Mouse (Mus musculus) intestine, embryonic 16.5 days (tissue): Measurements from ENCODE around the gene Otud5. TPM values are rescaled to one million over a fixed set of nuclear protein-coding genes. Genes with fewer than 3 reads are reported as not detected.
"Not testable (repeated sequence)": the region's sequence is repeated elsewhere in the genome, so short reads cannot be mapped to it uniquely, and the experiment has no call there.

Experiments used
- ATAC-seq: fragments of 200-750 bp; cut with Nextera tagmentation; 2 replicates; pipeline ENCODE4 v1.8.0; 2017; ENCODE audit warnings: moderate TSS enrichment, moderate library complexity
- H3K27ac ChIP-seq: fragments of 300-500 bp; sonication (generic); 2 replicates; pipeline ENCODE4 v1.5.1; 2014; ENCODE audit warnings: mild to moderate bottlenecking, low read length
- H3K27me3 ChIP-seq: fragments of 300-500 bp; sonication (generic); replicated peaks from 2 replicates; pipeline ENCODE4 v1.6.1; 2014; ENCODE audit warnings: low read length, control low read depth, mixed read lengths; ENCODE audit not compliant: control insufficient read depth, insufficient read depth
- H3K36me3 ChIP-seq: fragments of 300-500 bp; sonication (generic); 2 replicates; pipeline ENCODE4 v1.6.1; 2014; ENCODE audit warnings: low read length, control low read depth; ENCODE audit not compliant: control insufficient read depth, insufficient read depth
- H3K4me1 ChIP-seq: fragments of 300-500 bp; sonication (generic); 2 replicates; pipeline ENCODE4 v1.6.1; 2014; ENCODE audit warnings: low read length, control low read depth, mixed read lengths; ENCODE audit not compliant: control insufficient read depth, insufficient read depth
- H3K4me2 ChIP-seq: fragments of 300-500 bp; sonication (generic); 2 replicates; pipeline ENCODE4 v1.6.1; 2014; ENCODE audit warnings: low read depth, low read length, control low read depth
- H3K4me3 ChIP-seq: fragments of 300-500 bp; sonication (generic); 2 replicates; pipeline ENCODE4 v1.5.1; 2014; ENCODE audit warnings: mild to moderate bottlenecking, low read length
- H3K9ac ChIP-seq: fragments of 300-500 bp; sonication (generic); 2 replicates; pipeline ENCODE4 v1.6.1; 2014; ENCODE audit warnings: low read depth, low read length
- H3K9me3 ChIP-seq: fragments of 300-500 bp; sonication (generic); 2 replicates; pipeline ENCODE4 v1.6.1; 2016; ENCODE audit warnings: low read length, control low read depth; ENCODE audit not compliant: control insufficient read depth
- WGBS: fragments of 180-500 bp; shearing (Covaris S2); extraction: QIAGEN DNeasy Blood & Tissue Kit; methylation state at CpG from one replicate; pipeline ENCODE4 v1.1.7; 2014; 5-methylcytosine and 5-hydroxymethylcytosine counted together
- polyA plus RNA-seq: library from polyadenylated mRNA; unstranded; fragments of >200 nt; fragmentation: Nextera tagmentation; extraction: Ambion mirVana; gene quantifications from 2 replicates; pipeline ENCODE4 v1.2.1, GENCODE M21; 2015

Otud5 gene
- polyA plus RNA-seq, result 25.9 and 27.7 TPM in 2 replicates

GRCm38 (mm10) chrX:7841163-7842162, at the start of gene Otud5:
Gene Otud5 (plus strand): TSS chrX:7841364.
- Histone ChIP-seq H3K9me3 (no peaks in the 10 kb centered on the region), H3K4me3 (peak within 1 kb of the TSS; percentile 69), H3K27me3 (no peaks in the 10 kb centered on the region), H3K4me2 (peak within 1 kb of the TSS; percentile 62), H3K9ac (peak within 1 kb of the TSS; percentile 81), H3K4me1 (no peaks in the 10 kb centered on the region), H3K27ac (peak within 1 kb of the TSS; percentile 92), H3K36me3 (no peaks in the 10 kb centered on the region)
- peak; percentile 97 for ATAC-seq
- WGBS, result 14% methylated on average over 73 of the region's 74 CpGs

GRCm38 (mm10) chrX:7793361-7793760, 47.8 kb upstream of the Otud5 start:
- peaks cover 4% of the 10 kb centered on the region; the same call in 1 of the 2 replicates for H3K4me1 ChIP-seq
- no peak overlapping the region for H3K4me3 ChIP-seq
- no peak overlapping the region for H3K4me2 ChIP-seq
- no peaks in the 10 kb centered on the region for H3K9me3 ChIP-seq
- ATAC-seq, result no peak
- 44% methylated on average over 3 of the region's 3 CpGs for WGBS
- no peaks in the 10 kb centered on the region for H3K27me3 ChIP-seq
- H3K36me3 ChIP-seq, result 0 out of 2 replicates have a peak, but pooled peaks cover 3% of the 10 kb centered on the region
- no peak overlapping the region for H3K27ac ChIP-seq
- no peak overlapping the region for H3K9ac ChIP-seq

- no peak overlapping the region for H3K4me2 ChIP-seq
- ATAC-seq, result no peak
- H3K27ac ChIP-seq, result no peak overlapping the region
- no peak overlapping the region for H3K4me3 ChIP-seq
- no peaks in the 10 kb centered on the region for H3K27me3 ChIP-seq
- 0 out of 2 replicates have a peak, but pooled peaks cover 3% of the 10 kb centered on the region for H3K36me3 ChIP-seq
- H3K9ac ChIP-seq, result no peak overlapping the region
- 25% methylated on average over 7 of the region's 7 CpGs for WGBS
- H3K9me3 ChIP-seq, result no peaks in the 10 kb centered on the region
- H3K4me1 ChIP-seq, result peaks cover 4% of the 10 kb centered on the region; the same call in 1 of the 2 replicates
Observed at GRCm38 (mm10) chrX:7795016-7795415, 46.1 kb upstream of the Otud5 start.

GRCm38 (mm10) chrX:7797327-7797726, 43.8 kb upstream of the Otud5 start:
- Histone ChIP-seq H3K9me3 (no peaks in the 10 kb centered on the region), H3K4me1 (no peaks in the 10 kb centered on the region), H3K9ac (no peak overlapping the region), H3K4me3 (no peak overlapping the region), H3K4me2 (no peak overlapping the region), H3K27me3 (no peaks in the 10 kb centered on the region), H3K27ac (no peak overlapping the region), H3K36me3 (0 out of 2 replicates have a peak, but pooled peaks cover 3% of the 10 kb centered on the region)
- 66% methylated on average over 3 of the region's 3 CpGs for WGBS
- peak; percentile 70 for ATAC-seq

- not testable (repeated sequence) for H3K9ac ChIP-seq, H3K4me3 ChIP-seq, H3K9me3 ChIP-seq, H3K4me1 ChIP-seq, ATAC-seq, H3K27ac ChIP-seq, H3K36me3 ChIP-seq, H3K27me3 ChIP-seq, H3K4me2 ChIP-seq
- WGBS, result 91% methylated on average over 2 of the region's 2 CpGs
Observed at GRCm38 (mm10) chrX:7802157-7802556, 39.0 kb upstream of the Otud5 start.

DNA sequence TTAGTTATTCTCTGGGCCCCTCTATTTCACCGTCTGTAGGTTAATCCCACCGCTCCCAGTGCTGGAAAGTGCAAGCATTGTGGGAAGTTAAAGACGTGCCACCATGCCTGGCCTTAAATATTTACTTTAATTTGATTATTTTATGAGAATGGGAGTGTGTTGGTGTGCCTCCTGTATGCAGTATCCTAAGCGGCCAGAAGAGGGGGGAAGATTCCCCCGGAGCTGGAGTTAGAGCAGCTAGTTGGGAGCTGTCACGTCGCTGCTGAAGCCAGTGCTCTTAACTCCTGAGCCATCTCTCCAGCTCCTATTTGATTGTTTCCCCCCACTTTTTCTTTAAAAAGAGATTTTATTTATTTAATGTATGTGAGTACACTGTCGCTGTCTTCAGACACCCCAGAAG, 26.1 kb upstream of the Otud5 start:
- H3K36me3 ChIP-seq, H3K4me2 ChIP-seq, H3K9me3 ChIP-seq, H3K27ac ChIP-seq, H3K4me3 ChIP-seq, H3K27me3 ChIP-seq, ATAC-seq, H3K9ac ChIP-seq, H3K4me1 ChIP-seq: not testable (repeated sequence)
- WGBS, result 56% methylated on average over 8 of the region's 8 CpGs

DNA sequence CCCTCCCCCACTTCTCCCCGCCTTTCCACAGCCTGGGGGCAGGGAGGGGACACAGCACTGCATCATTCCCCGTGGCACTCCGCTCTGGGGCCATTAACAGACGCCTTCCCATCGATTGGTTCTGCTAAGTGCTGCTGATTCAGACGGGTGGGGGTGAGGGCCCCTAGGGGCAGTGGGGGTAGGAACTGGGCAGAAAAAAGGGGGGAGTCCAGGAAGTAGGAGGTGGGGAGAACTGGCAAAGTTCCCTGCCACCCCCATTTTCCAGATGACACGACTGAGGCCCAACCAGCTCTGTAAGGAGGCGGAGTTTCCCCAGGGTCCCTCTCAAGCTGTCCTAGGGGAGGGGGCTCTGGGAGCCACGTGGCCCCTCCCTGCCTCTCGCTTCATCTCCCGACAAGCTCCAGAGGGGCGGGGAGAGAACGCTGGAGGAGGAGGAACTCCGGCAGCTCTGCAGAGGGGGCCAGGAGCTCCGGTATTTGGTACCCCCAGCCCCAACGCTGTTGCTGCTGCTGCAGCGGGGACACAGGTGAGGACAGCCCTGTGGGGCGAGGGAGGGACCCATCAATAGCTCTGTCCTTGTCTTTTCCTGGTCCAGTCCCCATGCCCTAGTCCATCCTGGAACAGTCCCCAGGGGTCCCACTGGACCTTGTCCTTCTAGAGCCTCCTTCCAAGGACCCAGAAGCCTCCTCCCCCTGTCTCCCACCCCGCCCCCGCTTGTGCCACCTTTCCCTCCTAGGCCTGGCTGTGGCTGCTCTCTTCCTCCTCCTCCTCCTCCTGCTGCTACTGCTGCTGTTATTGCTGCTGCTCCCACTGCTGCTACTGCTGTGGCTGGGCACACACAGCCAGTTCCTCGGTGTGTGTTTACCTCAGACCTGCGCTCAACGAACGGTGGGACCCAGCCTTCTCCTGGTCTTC, 19.0 kb upstream of the Otud5 start, which contains the start of gene Kcnd1:
Gene Kcnd1 (plus strand): TSS at position 425 of the 915 bp plus-strand sequence.
- H3K36me3 ChIP-seq, result no peaks in the 10 kb centered on the region
- WGBS, result 12% methylated on average over 23 of the region's 24 CpGs
- no peaks in the 10 kb centered on the region for H3K27me3 ChIP-seq
- H3K9me3 ChIP-seq, result no peaks in the 10 kb centered on the region
- 0 out of 2 replicates have a peak within 1 kb of the TSS, but pooled peaks have one; percentile 14 for H3K27ac ChIP-seq
- H3K4me1 ChIP-seq, result no peaks in the 10 kb centered on the region
- H3K9ac ChIP-seq, result peak within 1 kb of the TSS; percentile 50
- peak within 1 kb of the TSS; percentile 66 for H3K4me2 ChIP-seq
- H3K4me3 ChIP-seq, result peak within 1 kb of the TSS; percentile 47
- peak; percentile 79 for ATAC-seq

DNA sequence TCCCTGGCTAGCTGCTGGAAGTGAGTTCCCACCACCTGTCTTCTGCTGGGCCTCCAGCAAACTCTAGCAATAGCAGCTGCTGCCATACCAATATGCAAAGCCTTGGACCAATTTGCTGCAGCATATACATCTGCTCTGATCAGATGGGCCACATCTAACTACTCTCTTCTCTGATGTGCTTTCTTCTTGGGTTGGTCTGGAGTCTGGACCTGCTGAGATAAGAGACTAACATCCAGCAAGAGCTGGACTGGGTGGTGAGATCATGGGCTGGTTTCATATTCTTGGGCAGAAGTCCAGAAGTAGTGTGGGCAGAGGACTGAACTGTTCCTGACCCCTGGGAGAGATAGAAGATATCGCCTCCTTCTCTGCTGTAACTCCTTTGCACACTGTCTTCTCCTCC, 4.0 kb upstream of the Otud5 start:
- Histone ChIP-seq H3K27ac (no peak overlapping the region), H3K27me3 (no peaks in the 10 kb centered on the region), H3K36me3 (no peaks in the 10 kb centered on the region), H3K9me3 (no peaks in the 10 kb centered on the region), H3K4me1 (no peaks in the 10 kb centered on the region), H3K4me2 (no peak overlapping the region), H3K9ac (no peak overlapping the region), H3K4me3 (no peak overlapping the region)
- WGBS, result 68% methylated on average over 1 of the region's 1 CpGs
- ATAC-seq, result no peak

- Histone ChIP-seq H3K4me2 (peak overlapping the region; percentile 45), H3K4me3 (peak overlapping the region; percentile 69), H3K4me1 (no peaks in the 10 kb centered on the region), H3K27ac (peak overlapping the region; percentile 76), H3K36me3 (no peaks in the 10 kb centered on the region), H3K9ac (0 out of 2 replicates have a peak overlapping the region, but pooled peaks have one; percentile 33), H3K27me3 (no peaks in the 10 kb centered on the region), H3K9me3 (no peaks in the 10 kb centered on the region)
- ATAC-seq, result no peak
- 19% methylated on average over 7 of the region's 7 CpGs for WGBS
Observed at GRCm38 (mm10) chrX:7840842-7841162, 362 bp upstream of the Otud5 start.
